Mouse (Mus musculus) neural tube, embryonic 15.5 days (tissue): ENCODE data around the gene Bnc1. TPM values are rescaled to one million over a fixed set of nuclear protein-coding genes. Genes with fewer than 3 reads are reported as not detected.

ENCODE experiments used
- ATAC-seq: fragments of 200-750 bp; cut with Nextera tagmentation; 2 replicates; pipeline ENCODE4 v1.8.0; 2017; ENCODE audit warnings: mild to moderate bottlenecking, moderate TSS enrichment, moderate library complexity; ENCODE audit not compliant: low FRiP score
- H3K27ac ChIP-seq: fragments of 300-500 bp; sonication (generic); replicated peaks from 2 replicates; pipeline ENCODE4 v1.5.1; 2015; ENCODE audit warnings: mild to moderate bottlenecking, inconsistent platforms
- H3K27me3 ChIP-seq: fragments of 300-500 bp; sonication (generic); replicated peaks from 2 replicates; pipeline ENCODE4 v1.6.1; 2015; ENCODE audit warnings: inconsistent platforms
- H3K36me3 ChIP-seq: fragments of 300-500 bp; sonication (generic); 2 replicates; pipeline ENCODE4 v1.6.1; 2015; ENCODE audit warnings: inconsistent platforms
- H3K4me1 ChIP-seq: fragments of 300-500 bp; sonication (generic); 2 replicates; pipeline ENCODE4 v1.6.1; 2015; ENCODE audit warnings: inconsistent platforms
- H3K4me2 ChIP-seq: fragments of 300-500 bp; sonication (generic); 2 replicates; pipeline ENCODE4 v1.6.1; 2015; ENCODE audit warnings: inconsistent platforms, mild to moderate bottlenecking, moderate library complexity
- H3K4me3 ChIP-seq: fragments of 300-500 bp; sonication (generic); replicated peaks from 2 replicates; pipeline ENCODE4 v1.5.1; 2015; ENCODE audit warnings: mild to moderate bottlenecking, inconsistent platforms
- H3K9ac ChIP-seq: fragments of 300-500 bp; sonication (generic); replicated peaks from 2 replicates; pipeline ENCODE4 v1.6.1; 2015; ENCODE audit warnings: mild to moderate bottlenecking, inconsistent platforms
- H3K9me3 ChIP-seq: fragments of 300-500 bp; sonication (generic); replicated peaks from 2 replicates; pipeline ENCODE4 v1.6.1; 2016; ENCODE audit warnings: inconsistent platforms
- WGBS: fragments of 180-500 bp; shearing (Covaris S2); methylation state at CpG from one replicate; pipeline ENCODE4 v1.1.7; 2015; ENCODE audit warnings: mixed read lengths; 5-methylcytosine and 5-hydroxymethylcytosine counted together
- polyA plus RNA-seq: library from polyadenylated mRNA; unstranded; fragments of >200 nt; fragmentation: Nextera tagmentation; extraction: Ambion mirVana; gene quantifications from 2 replicates; pipeline ENCODE4 v1.2.1, GENCODE M21; 2015

Bnc1 gene
- polyA plus RNA-seq, result 1.7 and 3.1 TPM in 2 replicates

DNA sequence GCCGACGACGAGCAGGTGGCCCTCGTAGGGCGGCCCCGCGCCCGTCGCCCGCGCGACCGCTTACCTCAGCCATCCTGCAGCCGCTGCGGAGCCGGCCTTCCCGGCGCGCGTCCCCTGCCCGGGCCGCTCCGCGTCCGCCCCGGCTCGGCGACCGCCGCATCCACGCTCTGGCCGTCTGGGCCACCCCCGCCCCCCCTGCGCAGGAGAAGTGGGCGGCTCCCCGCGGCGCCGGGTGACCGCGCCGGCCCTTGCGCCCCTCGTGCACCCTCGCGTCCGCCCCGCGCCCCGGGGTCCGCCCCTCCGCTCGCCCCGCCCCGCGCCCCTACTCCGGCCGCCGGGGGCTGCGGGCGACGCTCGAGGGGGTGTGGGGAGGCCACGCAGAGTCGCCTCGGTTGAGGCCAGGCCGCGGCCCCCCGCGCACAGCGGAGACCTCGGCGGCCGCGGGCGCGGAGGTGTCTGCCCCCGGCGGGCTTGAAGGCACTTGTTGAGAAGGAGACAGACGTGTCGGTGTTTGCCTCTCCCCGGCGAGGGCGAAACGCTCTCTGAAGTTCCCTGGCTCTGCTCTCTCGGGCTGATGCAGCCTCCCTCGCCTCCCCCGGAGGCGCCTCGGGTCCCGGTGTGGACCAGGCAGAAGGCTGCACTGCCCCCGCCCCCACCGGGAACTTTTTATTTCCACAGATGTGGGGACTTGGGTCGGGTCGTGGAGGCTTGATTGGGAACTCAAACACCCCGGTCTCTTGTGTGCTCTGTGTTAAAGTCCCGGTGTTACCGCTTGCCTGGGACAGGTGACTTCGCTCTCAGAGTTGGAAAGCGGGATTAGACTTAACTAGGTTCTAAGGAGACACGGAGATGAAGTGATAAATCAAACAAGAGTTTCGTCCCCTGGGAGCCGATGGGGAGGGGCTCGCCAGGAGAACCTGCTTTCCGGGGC, at the start of gene Bnc1:
Gene Bnc1, minus strand, starts transcription at position 162 of the 931 bp plus-strand sequence.
- peak within 1 kb of the TSS; percentile 38 for H3K9ac ChIP-seq
- WGBS, result under 1% methylated on average over 85 of the region's 105 CpGs
- peaks cover 16% of the 10 kb centered on the region for H3K4me1 ChIP-seq
- H3K4me2 ChIP-seq, result peak within 1 kb of the TSS; percentile 94
- peak; percentile 61; the same call in 1 of the 2 replicates for ATAC-seq
- peak within 1 kb of the TSS; percentile 40 for H3K4me3 ChIP-seq
- peaks cover 81% of the 10 kb centered on the region for H3K27me3 ChIP-seq
- no peak within 1 kb of the TSS for H3K27ac ChIP-seq
- H3K36me3 ChIP-seq, result no peaks in the 10 kb centered on the region
- no peaks in the 10 kb centered on the region for H3K9me3 ChIP-seq

DNA sequence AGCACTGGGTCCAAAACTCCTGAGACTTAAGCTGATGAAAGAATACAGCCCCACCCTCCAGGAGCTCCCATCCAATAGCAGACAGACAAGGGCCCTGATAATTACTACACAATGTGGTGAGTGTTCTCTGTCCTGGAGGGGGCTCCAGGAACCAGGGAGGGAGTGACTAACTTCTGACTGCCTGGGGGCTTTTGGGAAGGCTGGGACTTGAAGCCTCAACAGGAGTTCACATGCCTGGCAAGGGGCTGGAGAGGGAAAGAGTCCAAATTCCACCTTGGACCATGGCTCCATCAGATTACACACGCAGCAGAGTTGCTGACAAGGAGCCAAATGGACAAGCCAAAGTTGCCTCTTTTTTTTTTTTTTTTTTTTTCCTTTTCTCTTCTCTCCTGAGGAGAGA, 41.3 kb upstream of the Bnc1 start:
- ATAC-seq, result no peak
- H3K9ac ChIP-seq, result no peak overlapping the region
- WGBS, result 90% methylated on average over 1 of the region's 1 CpGs

DNA sequence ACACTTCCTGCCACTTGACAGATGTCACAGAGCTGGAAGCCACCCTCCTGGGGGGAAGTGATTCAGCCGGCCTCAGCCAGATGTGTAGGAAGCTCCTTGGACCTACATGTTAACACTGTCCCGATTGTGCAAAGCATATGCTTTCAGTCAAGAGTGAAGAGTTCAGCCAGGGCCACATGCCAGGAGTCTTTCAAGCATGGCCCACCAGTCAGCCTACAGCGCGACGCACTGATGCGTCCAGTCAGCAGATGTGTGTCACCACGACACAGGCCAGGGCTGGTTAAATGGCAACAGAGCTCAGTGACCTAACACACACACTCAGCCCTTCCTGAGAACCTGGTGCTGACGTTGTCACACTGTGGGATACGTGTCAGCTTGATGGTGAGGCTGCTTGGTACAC, 37.6 kb upstream of the Bnc1 start:
- Histone ChIP-seq H3K9me3 (no peaks in the 10 kb centered on the region), H3K4me2 (no peak overlapping the region), H3K27ac (no peak overlapping the region), H3K4me1 (no peaks in the 10 kb centered on the region), H3K4me3 (no peak overlapping the region), H3K9ac (no peak overlapping the region), H3K27me3 (no peaks in the 10 kb centered on the region), H3K36me3 (no peaks in the 10 kb centered on the region)
- 57% methylated on average over 9 of the region's 9 CpGs for WGBS
- no peak for ATAC-seq

More for the DNA sequence above, 41.3 kb upstream of the Bnc1 start:
- no peaks in the 10 kb centered on the region for H3K27me3 ChIP-seq
- no peaks in the 10 kb centered on the region for H3K36me3 ChIP-seq
- H3K4me1 ChIP-seq, result no peaks in the 10 kb centered on the region
- no peaks in the 10 kb centered on the region for H3K9me3 ChIP-seq
- H3K27ac ChIP-seq, result no peak overlapping the region
- H3K4me2 ChIP-seq, result no peak overlapping the region
- H3K4me3 ChIP-seq, result no peak overlapping the region

DNA sequence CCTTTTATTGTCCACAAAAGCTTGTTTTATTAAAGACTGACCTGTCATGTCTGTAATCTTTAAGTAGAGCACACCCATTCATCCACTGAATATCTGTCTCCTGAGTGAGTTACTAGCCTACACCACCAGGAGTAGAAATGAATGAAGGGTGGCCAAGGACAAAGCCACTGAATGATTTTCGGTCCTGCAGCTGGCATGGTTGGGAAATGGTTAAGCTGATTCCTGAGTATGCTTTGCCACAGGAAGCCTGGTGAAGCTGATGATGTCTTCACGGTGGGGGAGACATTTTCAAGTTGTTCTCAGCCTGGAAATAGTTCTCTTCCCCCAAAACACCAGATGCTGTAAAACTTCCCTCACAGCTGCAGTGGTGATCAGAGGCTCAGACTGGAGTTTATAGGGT, 33.7 kb upstream of the Bnc1 start:
- Histone ChIP-seq H3K27me3 (no peaks in the 10 kb centered on the region), H3K36me3 (no peaks in the 10 kb centered on the region), H3K9me3 (no peaks in the 10 kb centered on the region), H3K4me1 (no peaks in the 10 kb centered on the region), H3K9ac (no peak overlapping the region), H3K4me3 (no peak overlapping the region), H3K4me2 (no peak overlapping the region), H3K27ac (no peak overlapping the region)
- WGBS, result 57% methylated on average over 2 of the region's 2 CpGs
- ATAC-seq, result no peak

DNA sequence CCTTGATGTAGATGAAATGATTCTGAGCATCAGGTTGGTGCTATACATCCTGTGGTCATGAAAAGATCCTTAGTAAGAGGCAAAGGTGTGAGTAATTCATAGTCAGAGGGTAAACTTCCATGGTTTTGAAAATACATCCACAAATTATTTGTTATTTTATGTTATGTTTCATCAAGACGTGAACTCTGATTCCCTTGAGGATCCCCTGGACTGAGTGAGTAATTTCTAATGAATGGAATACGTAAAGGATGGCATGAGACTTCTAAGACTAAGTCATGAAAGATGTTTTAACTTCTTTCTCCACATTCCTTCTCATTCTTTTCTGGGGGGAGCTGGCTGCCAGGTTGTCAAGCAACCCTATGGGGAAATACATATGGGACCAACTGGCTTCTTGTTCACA, 31.6 kb upstream of the Bnc1 start:
- Histone ChIP-seq H3K9me3 (no peaks in the 10 kb centered on the region), H3K27me3 (no peaks in the 10 kb centered on the region), H3K4me1 (no peaks in the 10 kb centered on the region), H3K36me3 (no peaks in the 10 kb centered on the region), H3K27ac (no peak overlapping the region), H3K4me2 (no peak overlapping the region), H3K4me3 (no peak overlapping the region), H3K9ac (no peak overlapping the region)
- 90% methylated on average over 2 of the region's 2 CpGs for WGBS
- no peak for ATAC-seq

DNA sequence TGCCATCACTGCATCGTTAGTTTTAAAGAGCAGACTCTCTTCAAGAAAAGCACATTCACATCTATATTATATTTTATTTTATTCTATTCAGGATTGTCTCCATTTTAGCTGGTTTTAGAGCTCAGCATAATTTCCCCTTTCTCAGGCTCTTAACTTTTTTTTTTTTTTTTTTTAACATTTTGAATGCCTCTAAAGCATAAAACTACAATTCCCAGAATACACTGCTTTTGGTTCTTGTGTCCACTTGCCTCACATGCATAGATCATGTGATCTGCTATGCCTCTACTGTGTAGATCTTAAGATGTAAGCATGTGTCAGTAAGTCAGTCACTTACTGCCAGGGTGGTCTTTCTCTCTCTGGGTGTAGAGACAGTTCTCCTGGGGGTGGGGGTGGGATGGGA, 30.3 kb upstream of the Bnc1 start:
- H3K9me3 ChIP-seq, result no peaks in the 10 kb centered on the region
- no peaks in the 10 kb centered on the region for H3K36me3 ChIP-seq
- no peak for ATAC-seq
- H3K4me3 ChIP-seq, result no peak overlapping the region
- WGBS, result 95% methylated on average over 1 of the region's 1 CpGs
- 0 out of 2 replicates have a peak, but pooled peaks cover 5% of the 10 kb centered on the region for H3K27me3 ChIP-seq
- peaks cover 2% of the 10 kb centered on the region for H3K4me1 ChIP-seq
- no peak overlapping the region for H3K4me2 ChIP-seq
- no peak overlapping the region for H3K27ac ChIP-seq
- no peak overlapping the region for H3K9ac ChIP-seq

DNA sequence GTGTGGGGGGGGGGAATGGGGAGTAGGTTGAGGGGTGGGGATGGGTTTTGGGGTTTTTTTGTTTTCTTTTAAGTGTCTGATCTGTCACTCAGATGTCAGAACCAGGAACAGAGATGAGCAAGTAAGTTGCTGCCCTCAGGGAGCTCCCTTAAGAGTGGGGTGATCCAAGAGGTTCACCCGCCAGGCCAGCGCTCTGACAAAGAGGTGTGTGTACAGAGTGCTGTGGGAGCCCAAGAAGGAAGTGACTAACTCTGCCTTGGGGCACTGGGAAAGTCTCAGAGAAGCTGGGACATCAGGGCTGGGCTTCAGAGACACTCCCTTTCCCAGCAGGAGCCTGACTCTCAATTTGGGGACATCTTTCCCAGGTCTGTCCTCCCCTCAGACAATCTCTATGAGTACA, 25.9 kb upstream of the Bnc1 start:
- Histone ChIP-seq H3K27ac (no peak overlapping the region), H3K27me3 (peaks cover 17% of the 10 kb centered on the region), H3K9me3 (no peaks in the 10 kb centered on the region), H3K4me1 (peaks cover 9% of the 10 kb centered on the region), H3K4me3 (no peak overlapping the region), H3K36me3 (no peaks in the 10 kb centered on the region), H3K9ac (no peak overlapping the region), H3K4me2 (no peak overlapping the region)
- WGBS, result 96% methylated on average over 2 of the region's 2 CpGs
- ATAC-seq, result no peak

DNA sequence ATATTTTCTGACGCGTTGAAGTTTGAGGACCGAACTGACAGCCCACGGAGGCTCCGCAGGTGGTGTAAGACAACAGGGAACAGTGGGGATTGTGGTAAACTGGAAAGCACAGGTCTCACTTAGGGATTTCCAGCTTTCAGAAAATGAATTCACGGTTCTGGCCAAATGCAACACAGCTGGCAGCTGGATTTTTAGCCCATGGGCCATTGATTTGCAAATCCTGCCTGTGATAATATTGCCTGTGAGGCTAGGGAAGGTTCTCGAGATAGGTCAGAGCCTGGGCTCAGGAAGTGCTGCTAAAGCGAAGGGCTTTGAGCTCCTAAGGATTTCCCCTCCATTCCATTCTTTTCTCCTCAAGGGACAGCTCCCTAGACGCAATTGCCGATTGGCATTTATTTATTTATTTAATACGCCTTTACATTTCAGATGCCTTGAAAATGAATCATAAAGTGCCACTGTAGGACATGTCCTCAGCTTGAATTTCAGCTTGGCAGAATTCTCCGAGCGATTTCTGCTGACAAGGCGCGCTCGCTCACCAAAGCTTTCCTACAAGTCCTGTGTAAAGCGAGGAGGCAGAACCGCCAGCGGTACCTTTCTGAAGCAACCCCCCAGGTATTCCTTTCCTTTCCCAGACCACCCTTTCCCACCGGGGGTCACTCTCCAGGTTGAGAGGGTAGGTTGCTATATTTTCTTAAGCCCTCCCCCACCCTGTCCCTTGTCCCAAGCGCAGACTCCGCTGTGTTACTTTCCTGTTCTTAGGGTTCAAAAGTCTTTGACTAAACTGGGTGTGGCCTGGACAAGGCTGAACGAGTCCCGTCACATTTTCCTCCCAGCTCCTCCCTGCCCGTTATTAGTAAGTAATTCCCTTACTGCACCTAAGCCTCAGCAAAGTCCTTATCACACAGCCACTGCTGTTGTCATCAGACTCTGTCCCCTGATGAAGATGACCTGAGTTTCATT, 24.9 kb upstream of the Bnc1 start:
- no peaks in the 10 kb centered on the region for H3K36me3 ChIP-seq
- no peaks in the 10 kb centered on the region for H3K9me3 ChIP-seq
- 7% methylated on average over 25 of the region's 25 CpGs for WGBS
- 0 out of 2 replicates have a peak overlapping the region, but pooled peaks have one; percentile 1 for H3K9ac ChIP-seq
- peak overlapping the region; percentile 48 for H3K4me2 ChIP-seq
- peak overlapping the region; percentile 24 for H3K4me3 ChIP-seq
- H3K4me1 ChIP-seq, result peaks cover 9% of the 10 kb centered on the region
- no peak; the same call in 1 of the 2 replicates for ATAC-seq
- H3K27ac ChIP-seq, result no peak overlapping the region
- H3K27me3 ChIP-seq, result peaks cover 17% of the 10 kb centered on the region

DNA sequence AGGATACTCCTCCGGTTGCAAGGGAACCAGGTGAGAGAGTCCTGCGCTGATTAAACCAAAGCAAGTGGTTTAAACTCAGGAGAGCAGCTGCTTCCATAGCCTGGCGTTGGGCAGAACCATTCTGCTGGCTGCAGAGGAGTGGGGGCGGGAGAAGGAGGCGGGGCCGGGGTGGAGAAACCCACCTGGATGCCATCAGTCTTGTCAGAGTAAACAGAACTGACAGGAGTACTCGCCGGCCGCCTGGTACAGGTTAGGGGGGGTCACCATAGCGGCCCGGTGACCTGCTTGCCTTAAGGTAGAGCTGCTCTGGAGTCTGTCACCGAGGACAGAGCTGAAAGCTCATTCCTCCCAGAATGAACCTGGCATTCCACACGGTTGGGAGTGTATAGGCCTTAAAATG, 20.4 kb upstream of the Bnc1 start:
- Histone ChIP-seq H3K4me2 (no peak overlapping the region), H3K4me3 (no peak overlapping the region), H3K4me1 (peaks cover 8% of the 10 kb centered on the region), H3K9me3 (no peaks in the 10 kb centered on the region), H3K9ac (no peak overlapping the region), H3K27ac (no peak overlapping the region), H3K36me3 (no peaks in the 10 kb centered on the region), H3K27me3 (peaks cover 13% of the 10 kb centered on the region)
- ATAC-seq, result no peak
- WGBS, result 7% methylated on average over 13 of the region's 13 CpGs

DNA sequence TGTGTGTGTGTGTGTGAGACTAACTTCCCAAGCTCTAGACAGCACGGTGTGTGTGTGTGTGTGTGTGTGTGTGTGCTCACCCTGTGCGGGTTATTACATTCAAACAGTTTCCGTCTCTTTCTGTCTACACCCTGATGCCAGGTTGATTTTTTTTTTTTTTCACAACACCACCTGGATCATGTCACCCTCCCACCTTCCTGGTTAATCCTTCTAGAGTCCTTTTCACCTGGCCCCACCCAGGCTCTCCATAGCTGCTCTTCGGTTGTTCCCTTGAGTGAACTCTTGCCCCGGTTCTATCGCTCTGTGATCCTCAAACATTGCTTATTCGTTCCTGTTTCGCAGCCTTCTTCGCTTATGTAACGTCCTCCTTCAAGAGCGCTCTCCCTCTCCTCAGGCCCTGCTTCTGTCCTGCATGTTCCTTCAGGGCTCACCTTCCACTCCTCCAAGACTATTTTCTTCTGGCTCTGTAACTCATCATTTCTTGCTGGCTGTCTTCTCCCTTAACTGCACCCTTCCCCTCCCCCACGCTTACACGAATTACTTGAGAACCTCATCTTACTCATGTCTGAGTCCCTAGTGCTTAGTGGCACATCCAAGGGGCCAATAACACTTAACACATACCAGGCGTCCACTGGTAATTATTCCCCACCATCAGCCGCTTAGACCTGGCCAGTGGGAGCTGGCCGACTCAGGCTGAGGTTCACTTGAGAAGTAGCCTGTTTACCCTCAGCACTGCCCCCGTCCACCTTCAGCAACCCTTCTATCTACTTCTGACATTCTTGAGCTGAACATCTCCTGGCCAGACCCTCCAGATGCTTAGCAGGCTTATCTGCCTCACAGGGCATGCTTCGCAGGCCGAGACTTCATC, 19.7 kb upstream of the Bnc1 start:
- WGBS, result 56% methylated on average over 18 of the region's 19 CpGs
- H3K27me3 ChIP-seq, result peaks cover 6% of the 10 kb centered on the region
- no peak for ATAC-seq
- peaks cover 1% of the 10 kb centered on the region for H3K4me1 ChIP-seq
- no peak overlapping the region for H3K4me2 ChIP-seq
- H3K36me3 ChIP-seq, result no peaks in the 10 kb centered on the region
- no peaks in the 10 kb centered on the region for H3K9me3 ChIP-seq
- no peak overlapping the region for H3K9ac ChIP-seq
- no peak overlapping the region for H3K4me3 ChIP-seq
- H3K27ac ChIP-seq, result no peak overlapping the region

DNA sequence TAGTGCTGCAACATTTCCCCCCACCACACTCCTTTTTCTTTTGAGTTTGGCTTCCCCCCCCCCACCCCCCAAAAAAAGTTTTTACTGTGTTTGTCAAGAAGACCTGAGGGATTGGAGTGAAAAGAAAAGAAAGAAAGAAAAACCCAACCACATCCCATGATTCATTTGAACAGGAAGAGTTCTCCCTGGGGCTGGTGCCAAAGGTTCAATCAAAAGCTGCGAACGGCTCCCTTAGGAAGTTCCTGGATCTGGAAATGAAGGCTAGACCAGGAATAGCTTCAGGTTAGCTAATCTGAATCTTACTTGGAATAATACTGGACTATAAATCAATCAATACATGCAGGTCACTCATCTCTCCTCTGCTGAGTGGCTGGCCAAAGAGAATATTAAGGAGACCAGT, 15.1 kb upstream of the Bnc1 start:
- H3K27me3 ChIP-seq, result peaks cover 1% of the 10 kb centered on the region; the same call in 1 of the 2 replicates
- 72% methylated on average over 2 of the region's 2 CpGs for WGBS
- no peaks in the 10 kb centered on the region for H3K36me3 ChIP-seq
- no peak overlapping the region for H3K4me3 ChIP-seq
- ATAC-seq, result no peak
- no peaks in the 10 kb centered on the region for H3K4me1 ChIP-seq
- no peaks in the 10 kb centered on the region for H3K9me3 ChIP-seq
- H3K27ac ChIP-seq, result no peak overlapping the region
- H3K9ac ChIP-seq, result no peak overlapping the region
- no peak overlapping the region for H3K4me2 ChIP-seq
